Mouse (Mus musculus): ENCODE measurements around the gene Map2k5.

Map2k5 gene

DNA sequence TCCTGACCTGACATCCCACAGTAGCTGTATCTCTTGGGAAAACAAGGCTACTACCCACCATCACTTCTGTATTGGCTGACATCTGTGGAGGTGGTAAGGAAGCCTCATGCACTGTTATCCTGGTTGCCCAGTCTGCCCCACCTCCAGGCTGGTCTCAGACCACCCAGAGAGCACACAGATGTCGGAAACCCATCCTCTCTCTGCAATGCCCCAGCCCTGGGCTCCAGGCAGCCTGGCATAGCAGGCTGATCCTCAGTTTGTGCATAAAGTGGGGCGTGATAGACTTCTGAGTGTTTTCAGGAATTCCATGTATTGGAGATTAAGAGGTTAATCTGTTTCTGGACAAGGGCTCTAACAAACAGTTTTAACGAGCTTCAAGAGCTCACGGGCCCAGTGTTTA lies 182.2 kb downstream of the Map2k5 start:
- in situ Hi-C loops (cut with MboI, MseI), result loop anchor here in 1 of 2 experiments (10.0 kb wide), 1 partner anchor 1809 kb away; no protein-coding TSS in a partner anchor

DNA sequence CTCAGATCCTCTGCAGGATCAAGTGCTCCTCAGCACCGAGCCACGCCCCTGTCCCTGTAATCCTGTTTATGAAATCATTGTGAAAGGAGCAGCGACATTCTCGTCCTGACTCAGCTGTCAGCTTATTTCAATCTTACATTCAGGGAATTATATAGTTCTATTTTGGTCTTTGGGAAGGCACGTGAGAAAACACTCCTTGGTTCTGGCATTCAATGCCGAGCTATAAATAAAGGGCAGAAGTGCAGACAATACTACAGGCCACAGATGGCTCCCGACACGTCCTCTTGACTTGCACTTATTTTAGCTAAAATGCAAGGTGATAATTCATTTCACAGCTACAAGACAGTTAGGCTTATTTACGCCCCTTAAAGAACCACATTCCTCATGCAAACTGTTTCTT lies 182.9 kb downstream of the Map2k5 start:
- in situ Hi-C loops (cut with MboI, MseI), result loop anchor here in 1 of 2 experiments (10.0 kb wide), 1 partner anchor 1810 kb away; no protein-coding TSS in a partner anchor

DNA sequence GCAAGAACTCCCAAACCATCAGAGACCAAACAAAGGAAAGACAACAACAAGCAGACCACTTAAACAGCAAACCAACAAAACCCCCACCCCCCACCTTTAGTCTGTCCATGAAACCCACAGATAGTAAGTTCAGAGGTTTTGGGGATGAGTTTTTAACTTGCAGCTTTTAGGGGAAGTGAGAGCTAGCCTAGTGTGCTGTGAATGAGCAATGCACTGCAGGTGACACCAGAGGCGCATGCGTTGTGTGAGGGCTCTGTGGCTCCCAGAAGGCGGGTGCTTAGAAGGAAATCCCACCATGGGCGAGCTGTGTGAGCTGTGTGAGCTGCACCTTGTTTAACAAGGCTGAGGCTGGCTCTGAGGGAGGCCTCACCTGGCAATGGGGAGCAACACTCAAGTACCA lies 184.9 kb downstream of the Map2k5 start:
- in situ Hi-C loops (cut with MboI, MseI), result loop anchor here in 1 of 2 experiments (10.0 kb wide), 1 partner anchor 1812 kb away; no protein-coding TSS in a partner anchor

DNA sequence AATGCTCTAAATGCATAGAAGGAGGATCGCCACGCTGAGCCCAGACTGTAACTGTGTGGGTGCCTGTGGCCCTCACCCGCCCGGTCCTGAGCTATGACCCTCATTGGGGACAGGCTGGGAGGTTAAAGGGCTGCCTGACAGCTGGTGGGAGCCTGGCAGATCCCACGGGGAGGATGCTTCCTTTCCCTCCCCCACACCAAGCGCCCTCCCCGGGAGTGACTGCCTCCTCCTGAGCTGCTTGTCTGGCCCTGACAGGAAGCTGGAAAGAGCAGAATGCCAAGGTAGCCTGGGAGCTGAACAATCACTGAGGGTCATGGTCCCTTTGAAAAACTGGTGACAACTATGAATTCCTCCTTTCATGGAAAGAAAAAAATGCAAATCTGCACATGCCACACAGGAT lies 190.4 kb downstream of the Map2k5 start:
- in situ Hi-C loops (cut with MboI, MseI), result no loop called here

DNA sequence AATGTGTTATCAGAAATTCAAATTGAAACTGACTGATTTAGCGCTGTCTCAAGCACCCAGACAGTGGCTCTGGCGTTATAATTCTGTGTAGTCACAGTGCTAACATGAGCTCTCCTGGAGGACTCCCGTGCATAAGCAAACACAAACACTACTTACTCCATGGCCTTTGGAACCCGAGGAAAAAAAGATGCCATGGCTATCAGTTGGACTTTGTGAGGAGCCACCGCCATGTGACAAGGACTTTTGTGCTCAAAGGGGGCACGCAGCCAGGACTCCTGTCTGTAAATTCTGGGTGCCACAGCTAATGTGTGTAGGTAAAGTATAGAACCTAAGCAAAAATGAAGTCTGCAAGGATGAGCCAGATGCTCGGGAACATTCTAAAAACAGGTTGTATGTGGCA lies 192.5 kb downstream of the Map2k5 start:
- in situ Hi-C loops (cut with MboI, MseI), result no loop called here

DNA sequence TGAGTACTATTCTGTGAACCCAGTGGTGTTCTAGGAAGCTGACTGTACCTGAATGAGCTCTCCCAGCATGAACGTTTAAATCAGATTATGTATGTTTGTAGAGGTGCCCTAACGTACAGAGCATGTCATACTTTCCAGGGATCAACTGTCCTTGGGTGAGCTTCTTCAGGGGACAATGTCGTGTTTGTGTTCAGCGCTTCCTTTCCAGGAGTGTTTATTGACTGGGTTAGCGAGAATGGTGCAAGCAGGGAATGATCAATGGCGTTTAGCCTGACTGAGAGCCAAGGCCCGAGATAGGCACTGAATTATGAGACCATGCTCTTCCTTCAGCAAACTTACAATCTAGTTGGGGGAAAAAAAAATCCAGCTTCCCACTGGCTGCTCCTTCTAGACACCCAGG lies 193.8 kb downstream of the Map2k5 start:
- in situ Hi-C loops (cut with MboI, MseI), result no loop called here

DNA sequence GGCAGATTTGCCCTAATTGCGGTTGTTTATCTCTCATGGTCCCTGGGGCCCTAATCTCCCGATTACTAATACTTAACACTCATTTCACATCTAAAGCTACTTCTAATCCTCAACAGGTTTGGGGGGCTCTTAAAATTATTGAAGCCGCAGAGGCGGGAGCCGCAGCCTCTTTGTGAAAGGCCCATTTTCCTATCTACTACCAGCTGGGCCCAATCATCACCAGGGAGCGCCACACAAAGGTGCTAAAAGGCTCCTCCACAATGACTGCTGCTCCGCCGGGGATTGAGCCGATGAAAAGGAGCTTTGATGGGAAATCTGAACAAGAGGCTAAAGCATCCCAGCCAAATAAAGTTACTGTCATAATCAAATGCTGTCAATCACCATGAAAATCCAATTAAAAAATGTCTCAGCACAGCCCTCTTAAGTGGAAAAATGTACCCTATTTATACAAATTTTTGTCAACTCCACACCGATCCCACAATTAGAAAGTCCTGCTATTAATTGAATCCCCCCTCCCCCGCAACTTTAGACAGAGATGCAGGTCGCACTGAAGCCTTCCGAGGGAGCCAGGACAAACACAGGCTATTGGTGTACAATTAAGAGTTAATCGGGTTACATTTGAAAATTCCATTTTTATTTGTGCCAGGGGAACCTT lies 195.3 kb downstream of the Map2k5 start:
- in situ Hi-C loops (cut with MboI, MseI), result no loop called here

DNA sequence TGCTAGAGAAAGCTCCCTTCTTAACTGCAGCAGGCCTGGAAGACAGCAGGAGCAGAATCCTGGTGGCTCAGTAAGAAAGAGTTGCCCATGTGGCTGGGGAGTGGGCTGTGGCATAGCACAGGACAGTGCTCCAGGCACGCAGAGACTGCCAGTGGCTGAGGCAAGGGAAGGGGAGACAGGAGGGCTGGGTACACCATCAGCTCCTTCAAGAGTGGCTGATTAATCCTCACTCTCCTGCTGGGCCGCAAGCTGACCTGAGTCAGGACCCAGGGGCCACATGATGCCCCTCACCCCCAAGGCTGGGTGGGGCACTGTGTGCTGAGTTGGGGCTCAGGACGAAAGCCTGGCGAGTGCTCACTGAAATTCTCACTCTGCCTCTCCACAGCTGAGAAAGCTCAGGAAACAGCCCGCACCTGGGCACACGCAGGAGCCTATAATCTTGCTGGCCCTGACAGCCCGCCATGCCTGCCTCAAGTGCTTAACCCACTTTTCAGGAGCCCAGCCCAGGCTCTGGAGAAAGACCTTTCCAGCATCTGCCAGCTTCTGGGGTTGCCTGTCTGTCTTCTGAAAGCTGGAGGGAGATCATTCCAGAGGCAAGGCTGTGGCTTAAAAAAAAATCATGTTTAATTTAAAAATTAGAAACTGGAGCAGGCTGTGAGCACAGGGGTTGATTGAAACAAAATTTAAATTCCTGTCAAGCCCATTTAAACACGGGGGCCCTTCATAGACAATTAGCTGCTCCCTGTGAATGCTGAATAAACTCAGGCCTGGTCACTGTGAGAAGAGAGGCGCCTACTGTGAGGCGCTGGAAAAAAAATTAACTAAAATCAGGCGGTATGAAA lies 196.1 kb downstream of the Map2k5 start:
- in situ Hi-C loops (cut with MboI, MseI), result no loop called here

DNA sequence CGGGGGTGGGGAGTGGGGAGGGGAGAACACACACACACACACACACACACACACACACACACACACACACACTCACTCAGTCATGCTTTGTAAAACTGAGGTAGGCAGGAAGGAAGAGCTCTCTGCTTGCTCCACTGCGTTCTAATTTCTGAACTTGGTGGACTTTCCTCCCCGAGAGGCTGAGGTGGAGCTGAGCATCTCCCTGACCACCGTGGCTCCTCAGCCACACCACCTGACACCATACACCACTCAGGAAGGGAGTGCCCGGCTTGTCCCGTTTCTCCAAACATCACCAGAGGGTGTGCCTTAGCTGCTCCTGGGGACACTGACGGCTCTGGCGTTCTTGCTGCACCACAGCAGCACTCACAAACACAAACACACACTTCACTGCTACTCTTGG lies 199.4 kb downstream of the Map2k5 start:
- in situ Hi-C loops (cut with MboI, MseI), result no loop called here

DNA sequence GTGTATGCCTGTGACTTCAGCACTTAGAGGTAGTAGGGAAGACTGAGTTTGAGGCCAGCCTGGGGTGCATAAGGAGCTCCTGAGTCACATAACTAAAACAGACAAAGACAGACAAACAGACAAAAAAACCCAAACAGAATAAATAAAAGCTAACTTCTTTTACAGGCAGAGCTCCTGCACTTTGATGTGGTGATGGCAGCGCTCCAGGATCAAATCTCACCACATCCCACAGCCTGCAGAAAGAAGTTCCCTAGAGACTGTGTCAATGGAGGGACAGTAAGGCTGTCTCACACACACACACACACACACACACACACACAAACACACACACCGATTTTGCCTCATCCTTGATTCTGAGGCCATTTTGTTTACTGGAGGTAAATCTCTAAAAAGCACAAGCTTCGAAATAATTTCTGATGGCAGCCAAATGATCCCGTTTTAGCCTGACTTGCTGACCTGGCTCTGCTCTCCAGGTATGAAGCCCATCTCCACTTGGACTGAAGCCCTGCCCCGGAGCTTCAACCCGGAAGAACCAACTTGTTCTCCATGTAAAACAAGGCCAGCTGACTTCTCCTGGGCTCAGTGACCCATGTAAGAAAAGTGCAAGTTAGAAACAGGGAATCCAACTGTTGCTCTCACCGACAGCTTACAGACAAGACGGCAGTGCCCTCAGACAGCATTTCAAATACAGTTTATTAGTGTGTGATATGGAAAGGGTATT lies 203.5 kb downstream of the Map2k5 start:
- in situ Hi-C loops (cut with MboI, MseI), result no loop called here

DNA sequence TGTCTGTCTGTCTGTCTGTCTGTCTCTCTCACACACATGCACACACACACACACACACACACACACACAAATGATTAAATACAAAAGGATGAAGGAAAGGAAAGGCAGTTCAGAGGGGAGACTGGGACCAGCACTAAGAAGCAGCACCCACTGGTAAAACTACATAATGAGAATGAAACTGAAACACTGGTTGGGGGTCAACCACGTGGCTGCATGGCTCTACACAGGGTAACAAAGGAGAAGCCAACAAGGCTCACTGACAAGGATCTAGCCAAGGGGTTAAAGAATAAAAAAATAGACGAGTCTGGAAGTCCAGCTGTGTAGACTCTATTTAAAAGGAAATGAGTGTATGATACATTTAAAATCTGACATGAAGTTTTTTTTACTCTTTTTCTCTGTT lies 205.8 kb downstream of the Map2k5 start:
- in situ Hi-C loops (cut with MboI, MseI), result no loop called here

DNA sequence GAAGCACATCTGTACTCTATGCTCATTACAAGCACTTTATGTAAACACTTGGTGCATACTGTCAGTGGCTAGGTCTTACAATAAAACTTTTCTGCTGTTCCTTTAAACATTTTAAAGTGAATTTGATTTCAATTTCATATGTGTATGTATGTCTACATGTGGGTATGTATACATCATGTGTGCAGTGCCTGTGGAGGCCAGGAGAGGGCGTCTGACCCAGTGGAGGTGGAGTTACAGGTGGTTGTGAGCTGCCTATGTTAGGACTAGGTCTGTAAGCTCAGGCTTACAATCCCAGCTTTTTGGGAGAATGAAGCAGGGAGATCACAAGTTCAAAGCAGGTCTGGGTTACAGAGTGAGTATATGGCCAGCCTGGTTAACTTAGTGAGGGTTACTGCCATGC lies 208.6 kb downstream of the Map2k5 start:
- in situ Hi-C loops (cut with MboI, MseI), result no loop called here

DNA sequence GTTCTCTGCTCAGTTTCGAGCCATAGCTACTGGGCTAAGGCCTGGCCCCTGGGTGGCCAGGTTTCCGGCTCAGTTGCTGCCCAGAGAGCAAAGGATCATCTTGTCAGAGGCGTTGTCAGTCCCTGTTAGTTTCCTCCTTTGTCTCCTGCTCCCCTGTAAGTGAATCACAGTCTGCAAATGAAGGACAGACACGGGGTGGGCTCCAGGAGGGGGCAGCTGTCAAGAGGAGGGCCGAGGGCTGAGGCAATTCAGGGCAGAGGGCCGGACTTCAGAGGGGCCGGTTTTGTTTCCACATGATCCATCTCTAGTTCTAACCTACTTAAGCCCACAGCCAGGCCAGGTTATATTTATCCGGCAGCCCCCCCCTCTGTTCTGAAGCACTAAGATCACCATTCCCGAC lies 212.6 kb downstream of the Map2k5 start:
- in situ Hi-C loops (cut with MboI, MseI), result no loop called here

DNA sequence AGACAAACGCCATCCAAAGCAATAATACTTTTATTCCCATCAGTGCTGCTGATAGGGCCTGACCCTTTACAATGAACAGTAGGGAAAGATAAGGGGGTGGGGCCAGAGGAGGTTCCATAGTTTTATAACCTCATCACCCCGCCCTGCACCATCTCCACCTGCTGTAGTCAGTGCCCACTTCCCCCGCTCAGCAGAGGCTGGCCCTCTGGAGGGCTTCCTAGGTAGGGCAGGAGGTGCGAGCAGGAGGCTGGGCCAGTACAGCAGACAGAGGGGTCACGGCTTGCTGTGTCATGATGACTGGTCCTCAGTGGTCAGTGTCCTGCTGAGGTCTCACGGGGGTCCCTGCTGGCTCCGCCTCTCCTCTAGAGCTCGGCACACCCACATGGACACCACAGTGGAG lies 213.9 kb downstream of the Map2k5 start:
- in situ Hi-C loops (cut with MboI, MseI), result no loop called here

DNA sequence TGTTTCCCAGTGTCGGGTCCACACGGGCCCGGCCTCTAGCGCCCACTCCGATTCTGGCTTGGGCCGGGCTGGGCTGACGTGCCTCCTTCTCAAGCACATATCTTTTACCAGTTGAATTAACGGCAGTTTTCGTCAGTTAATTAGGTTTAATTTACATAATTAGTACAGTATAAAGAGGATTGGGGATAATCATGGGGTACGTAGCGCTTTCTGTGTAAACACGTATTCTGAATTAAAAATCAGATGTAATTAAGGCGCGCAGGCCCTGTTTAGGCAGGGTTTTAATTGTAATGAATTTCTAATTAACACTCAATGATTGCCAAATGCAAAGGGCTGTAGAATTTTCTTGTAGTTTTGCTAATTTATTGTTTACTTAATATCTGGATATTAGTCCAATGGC lies 225.8 kb downstream of the Map2k5 start:
- in situ Hi-C loops (cut with MboI, MseI), result no loop called here

DNA sequence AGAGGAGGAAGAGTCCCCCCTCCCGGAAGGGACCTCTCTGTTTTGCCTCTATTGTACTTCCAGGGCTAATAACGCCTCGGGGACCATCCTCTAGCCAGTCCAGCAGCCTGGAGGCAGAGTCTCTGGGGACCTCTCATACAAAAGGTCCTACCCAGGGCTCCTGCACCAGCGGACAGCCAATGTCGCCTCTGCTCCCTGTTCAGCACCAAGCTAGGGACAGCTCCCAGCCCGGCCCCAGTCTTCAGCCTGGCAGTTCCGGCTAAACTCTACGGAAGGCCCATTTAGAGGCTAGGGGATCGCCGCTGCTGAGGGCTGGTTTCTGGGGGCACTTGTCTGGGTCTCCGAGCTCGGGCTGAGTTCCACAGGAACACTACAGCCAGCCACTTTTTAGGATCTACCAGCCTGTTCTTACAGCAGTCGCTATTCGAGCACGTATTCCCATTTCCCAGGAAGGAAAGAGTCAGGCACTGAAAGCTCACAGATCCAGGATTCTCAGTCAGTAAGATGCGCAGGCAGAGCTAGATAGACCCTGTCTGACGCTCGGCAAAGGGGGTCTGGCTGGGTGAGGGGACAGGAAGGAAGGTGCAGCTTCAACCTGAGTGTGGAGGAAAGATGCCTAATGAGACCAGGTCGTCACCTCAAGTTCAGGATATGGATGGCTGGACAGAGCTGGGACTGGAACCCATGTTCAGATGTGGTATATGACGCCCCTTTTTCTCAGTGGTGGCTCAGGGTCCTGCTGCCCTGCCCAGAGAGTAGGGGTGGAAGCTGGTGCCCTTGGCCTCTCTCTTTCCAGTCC lies 226.4 kb downstream of the Map2k5 start:
- in situ Hi-C loops (cut with MboI, MseI), result no loop called here

DNA sequence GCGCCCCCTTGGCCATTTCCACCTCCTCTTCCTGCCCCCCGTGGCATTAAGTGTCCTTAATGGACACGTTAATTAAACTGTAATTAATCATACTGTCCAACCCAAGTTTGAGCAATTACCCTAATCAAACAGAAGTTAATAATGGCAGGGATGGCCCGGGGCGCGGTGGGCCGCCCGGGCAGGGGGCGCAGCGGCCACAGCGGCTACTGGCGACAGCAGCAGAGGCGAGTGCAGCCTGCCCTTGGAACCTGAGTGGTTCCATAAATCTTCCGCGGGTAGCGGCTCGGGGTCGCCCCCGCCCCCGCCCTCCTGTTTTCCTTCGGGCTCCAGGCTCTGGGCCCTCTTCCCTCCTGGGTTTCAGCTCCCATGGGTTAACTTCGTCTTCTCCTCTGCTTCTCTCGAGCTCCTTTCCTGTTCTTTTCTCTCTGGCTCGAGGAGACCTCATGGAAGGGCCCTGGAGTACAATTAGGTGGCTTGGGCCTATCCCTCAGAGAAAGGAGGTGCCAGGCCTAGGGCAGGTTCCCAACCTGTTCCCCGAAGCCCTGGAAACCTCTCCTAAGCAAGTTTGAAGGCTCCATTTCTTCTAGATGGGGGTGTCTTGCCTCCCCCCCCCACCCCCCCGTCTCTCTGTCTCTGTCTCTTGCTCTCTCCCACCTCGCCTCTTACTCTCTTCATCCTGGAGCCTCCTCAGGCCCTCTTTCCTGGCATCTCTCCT lies 227.5 kb downstream of the Map2k5 start:
- in situ Hi-C loops (cut with MboI, MseI), result no loop called here

DNA sequence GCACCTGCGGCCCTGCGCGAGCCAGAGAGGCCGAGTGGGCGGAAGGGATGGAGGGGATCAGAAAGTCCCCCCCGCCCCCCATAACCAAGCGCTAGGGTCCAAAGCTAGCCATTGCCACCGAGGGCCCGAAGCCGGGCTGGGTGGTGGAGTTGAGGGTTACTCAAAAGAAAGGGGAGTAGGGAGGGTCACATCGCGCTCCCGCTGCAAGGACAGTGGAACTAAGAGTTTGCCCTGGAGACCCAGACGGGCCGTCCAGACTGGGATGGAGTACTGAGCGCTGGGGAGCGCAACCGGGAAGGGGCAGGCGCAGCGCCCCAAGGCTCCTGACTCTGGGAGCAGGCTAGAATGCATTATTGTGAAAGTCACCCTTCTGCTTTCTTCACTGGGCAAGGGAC lies 228.3 kb downstream of the Map2k5 start:
- in situ Hi-C loops (cut with MboI, MseI), result loop anchor here in 1 of 2 experiments (5.0 kb wide), 1 partner anchor 313 kb away; no protein-coding TSS in a partner anchor

DNA sequence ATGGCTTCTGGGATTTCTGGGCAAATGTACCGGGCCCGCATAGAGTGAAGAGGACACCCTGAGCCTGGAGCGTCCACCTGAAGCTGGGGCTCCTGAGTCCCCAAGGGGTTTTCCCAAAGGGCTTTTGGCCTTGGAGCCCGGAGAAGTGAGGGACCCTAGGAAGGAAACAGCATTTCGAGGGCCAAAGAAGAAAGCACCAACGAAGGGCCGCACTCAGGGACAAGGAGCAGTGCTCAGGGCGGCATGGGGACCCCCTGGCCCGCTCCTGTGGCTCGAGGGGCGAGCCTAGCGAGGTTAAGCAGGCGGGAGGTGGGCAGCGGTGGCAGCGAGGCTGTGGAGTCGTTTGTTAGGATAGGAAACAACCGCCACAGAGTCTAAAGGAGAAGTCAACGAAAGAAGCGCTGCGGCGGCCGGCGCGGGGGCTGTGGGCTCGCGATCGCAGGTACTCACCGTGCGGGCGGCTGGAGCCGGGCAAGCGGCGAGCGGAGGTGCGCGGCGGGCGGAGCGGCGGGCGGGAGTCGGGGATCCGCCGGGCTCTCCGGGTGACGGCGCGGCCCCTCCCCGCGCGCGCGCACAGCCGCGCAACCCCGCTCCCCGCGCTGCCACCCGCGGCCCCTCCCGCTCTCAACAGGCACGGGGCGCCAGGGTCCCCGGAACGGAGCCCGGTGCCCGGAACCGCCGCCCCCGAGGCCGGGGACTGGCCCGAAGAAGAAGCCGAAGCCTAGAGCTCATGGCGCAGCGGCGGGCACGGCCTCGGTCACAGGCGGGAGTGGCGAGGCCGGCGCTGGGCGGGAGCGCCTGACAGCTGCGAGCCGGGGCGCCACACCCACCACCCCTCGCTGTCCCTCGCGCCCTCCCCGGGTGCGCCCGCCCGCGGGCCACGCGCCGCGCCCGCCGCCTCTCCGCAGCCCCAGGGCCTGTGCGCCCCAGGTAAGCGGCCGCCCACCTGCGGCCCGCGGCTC lies 229.0 kb downstream of the Map2k5 start, which contains the start of gene Skor1:
Gene Skor1 (minus strand): TSS at position 552 of the 962 bp plus-strand sequence.
- in situ Hi-C loops (cut with MboI, MseI), result loop anchor here in 1 of 2 experiments (5.0 kb wide), 1 partner anchor 314 kb away; no protein-coding TSS in a partner anchor
